Mouse (Mus musculus): ENCODE data around the gene Ywhae.

- TF ChIP-seq CTCF (IDR thresholded peaks at IDR 0.05; ENCODE audit: low read depth, low read length) (no peak), POLR2A (IDR thresholded peaks at IDR 0.05; ENCODE audit: extremely low read depth, insufficient read depth, low read length) (no peak)
These were observed 53.2 kb downstream of the Ywhae start for GRCm38 (mm10) chr11:75785897-75786296.

All from liver, adult 2 months (tissue).